Mouse (Mus musculus): ENCODE measurements around the gene Gabra2.
A peak's percentile ranks its signal among the peaks of the same experiment; 100 is the strongest.

Gabra2 gene

GRCm38 (mm10) chr5:71095725-71096607 is at the start of gene Gabra2:
Gene Gabra2, minus strand, starts transcription at chr5:71095849.
- DNase-seq (ENCODE audit: low spot score), result peak; percentile 47

GRCm38 (mm10) chr5:71136691-71137090 is 41.0 kb upstream of the Gabra2 start:
- peak; percentile 31 for DNase-seq (ENCODE audit: low spot score)

GRCm38 (mm10) chr5:71135840-71136239 is 40.2 kb upstream of the Gabra2 start:
- DNase-seq (ENCODE audit: low spot score), result no peak

- peak; percentile 53 for DNase-seq (ENCODE audit: low spot score)
Measured at GRCm38 (mm10) chr5:71127721-71128120, 32.1 kb upstream of the Gabra2 start.

GRCm38 (mm10) chr5:71115216-71115615 is 19.6 kb upstream of the Gabra2 start:
- no peak for DNase-seq (ENCODE audit: low spot score)

GRCm38 (mm10) chr5:71095180-71095579 is 469 bp downstream of the Gabra2 start:
- no peak for DNase-seq (ENCODE audit: low spot score)

GRCm38 (mm10) chr5:71094776-71095175 is 873 bp downstream of the Gabra2 start:
- no peak for DNase-seq (ENCODE audit: low spot score)

- no peak for DNase-seq (ENCODE audit: low spot score)
Measured at GRCm38 (mm10) chr5:71093807-71094206, 1.8 kb downstream of the Gabra2 start.

- no peak for DNase-seq (ENCODE audit: low spot score)
Measured at GRCm38 (mm10) chr5:71092475-71092874, 3.2 kb downstream of the Gabra2 start.

GRCm38 (mm10) chr5:71091926-71092325 is 3.7 kb downstream of the Gabra2 start:
- DNase-seq (ENCODE audit: low spot score), result no peak

GRCm38 (mm10) chr5:71078861-71079260 is 16.8 kb downstream of the Gabra2 start:
- no peak for DNase-seq (ENCODE audit: low spot score)

- DNase-seq (ENCODE audit: low spot score), result peak; percentile 29
Measured at GRCm38 (mm10) chr5:71061696-71062095, 34.0 kb downstream of the Gabra2 start.

GRCm38 (mm10) chr5:71058047-71058446 is 37.6 kb downstream of the Gabra2 start:
- no peak for DNase-seq (ENCODE audit: low spot score)

GRCm38 (mm10) chr5:71037352-71037751 is 58.3 kb downstream of the Gabra2 start:
- no peak for DNase-seq (ENCODE audit: low spot score)

- peak; percentile 44 for DNase-seq (ENCODE audit: low spot score)
Measured at GRCm38 (mm10) chr5:71025956-71026355, 69.7 kb downstream of the Gabra2 start.

GRCm38 (mm10) chr5:71011751-71012150 is 83.9 kb downstream of the Gabra2 start:
- DNase-seq (ENCODE audit: low spot score), result no peak

- DNase-seq (ENCODE audit: low spot score), result no peak
Measured at GRCm38 (mm10) chr5:71011271-71011670, 84.4 kb downstream of the Gabra2 start.

GRCm38 (mm10) chr5:71010797-71011196 is 84.9 kb downstream of the Gabra2 start:
- DNase-seq (ENCODE audit: low spot score), result no peak

GRCm38 (mm10) chr5:70995617-70996325 is 99.9 kb downstream of the Gabra2 start:
- peak; percentile 49 for DNase-seq (ENCODE audit: low spot score)

- DNase-seq (ENCODE audit: low spot score), result no peak
Measured at GRCm38 (mm10) chr5:70993281-70993680, 102.4 kb downstream of the Gabra2 start.

- DNase-seq (ENCODE audit: low spot score), result no peak
Measured at GRCm38 (mm10) chr5:70990891-70991290, 104.8 kb downstream of the Gabra2 start.
